In genomic region chr19:57271757-57272156, GRCm38 (mm10) we compare ENCODE assay signal across 18 mouse cellular contexts. TPM values are rescaled to one million over a fixed set of nuclear protein-coding genes. Genes with fewer than 3 reads are reported as not detected.
DNase-seq lines count a peak whose midpoint lies in the region; ATAC-seq and TF ChIP-seq lines count a peak whose summit lies in the region.
"Had no signal": no experiment of that assay in that cellular context is flagged by ENCODE, and none has a peak within 500 bp of the region (broad histone marks: within the 10 kb centered on the region; RNA-seq: fewer than 3 reads in every experiment).

No protein-coding gene starts in this region.

- H3K27me3 ChIP-seq in limb, embryonic 14.5 days (ENCODE audit: control insufficient read depth, insufficient read depth, low read length), result no peaks in the 10 kb centered on the region
- peaks cover 23% of the 10 kb centered on the region; the same call in 1 of the 2 replicates for H3K27me3 ChIP-seq in limb, embryonic 10.5 days (ENCODE audit: low read depth, poor library complexity, severe bottlenecking)
- H3K27me3 ChIP-seq in embryonic facial prominence, embryonic 15.5 days, result no peaks in the 10 kb centered on the region
- no peaks in the 10 kb centered on the region for H3K27me3 ChIP-seq in heart, embryonic 12.5 days (replicated peaks)
- H3K27me3 ChIP-seq: midbrain, embryonic 15.5 days had no signal

- 82% methylated on average over 16 of the region's 16 CpGs for WGBS in limb, embryonic 14.5 days
- WGBS in limb, embryonic 10.5 days, result 86% methylated on average over 16 of the region's 16 CpGs
- WGBS in embryonic facial prominence, embryonic 15.5 days, result 68% methylated on average over 16 of the region's 16 CpGs
- 33% methylated on average over 16 of the region's 16 CpGs for WGBS in heart, embryonic 12.5 days

- ATAC-seq in limb, embryonic 14.5 days (ENCODE audit: low FRiP score, low read depth), result no peak
- ATAC-seq in embryonic facial prominence, embryonic 15.5 days (ENCODE audit: insufficient number of reproducible peaks, low FRiP score, low TSS enrichment, low read depth), result no peak
- no peak for ATAC-seq in heart, embryonic 12.5 days (ENCODE audit: insufficient number of reproducible peaks, low FRiP score)
- ATAC-seq: forebrain, embryonic 14.5 days; midbrain, embryonic 15.5 days had no signal

- H3K27ac ChIP-seq in limb, embryonic 14.5 days (replicated peaks; ENCODE audit: low read depth, low read length), result peak overlapping the region; percentile 70; the same call in 1 of the 2 replicates
- H3K27ac ChIP-seq in limb, embryonic 10.5 days, result no peak overlapping the region
- peak overlapping the region; percentile 83; the same call in 1 of the 2 replicates for H3K27ac ChIP-seq in embryonic facial prominence, embryonic 15.5 days (replicated peaks)
- H3K27ac ChIP-seq in heart, embryonic 12.5 days (ENCODE audit: poor library complexity, severe bottlenecking), result peak overlapping the region; percentile 56
- H3K27ac ChIP-seq: hindbrain, embryonic 12.5 days; midbrain, embryonic 15.5 days had no signal

- no peak for TF ChIP-seq POLR2A in limb, embryonic 14.5 days (IDR thresholded peaks at IDR 0.05; ENCODE audit: borderline replicate concordance, extremely low read depth, insufficient read depth, insufficient read length)

- DNase-seq in limb, embryonic 14.5 days (ENCODE audit: low spot score), result no peak
- DNase-seq in limb, embryonic 10.5 days (ENCODE audit: low spot score), result no peak
- peak; percentile 56 to 70 for DNase-seq in heart, postnatal 14 days
- DNase-seq in cerebellum, adult 11-12 months, result no peak
- DNase-seq in right cerebral cortex, postnatal 4 days, result no peak
- DNase-seq in cerebellum, adult 18-20 months, result no peak
- DNase-seq: cerebellum, postnatal 25 days; kidney, adult 8-10 months; lung, adult 2 months; right cerebral cortex, postnatal 14 days; thymus, postnatal 4 days had no signal

- peaks cover 37% of the 10 kb centered on the region for H3K4me1 ChIP-seq in limb, embryonic 14.5 days (ENCODE audit: control insufficient read depth, insufficient read depth, low read length)
- peaks cover 42% of the 10 kb centered on the region for H3K4me1 ChIP-seq in limb, embryonic 10.5 days
- peaks cover 41% of the 10 kb centered on the region for H3K4me1 ChIP-seq in embryonic facial prominence, embryonic 15.5 days
- H3K4me1 ChIP-seq in heart, embryonic 12.5 days (replicated peaks), result peaks cover 65% of the 10 kb centered on the region

- intact Hi-C loops in heart, postnatal 14 days (cut with DNase I), result loop anchor here (2.0 to 5.0 kb wide), 3 partner anchors 43 to 109 kb away; partner anchors contain the start of gene Ablim1

- H3K9me3 ChIP-seq in limb, embryonic 14.5 days (ENCODE audit: control insufficient read depth, low read length), result no peaks in the 10 kb centered on the region
- no peaks in the 10 kb centered on the region for H3K9me3 ChIP-seq in limb, embryonic 10.5 days (replicated peaks)
- H3K9me3 ChIP-seq in embryonic facial prominence, embryonic 15.5 days (replicated peaks), result no peaks in the 10 kb centered on the region
- H3K9me3 ChIP-seq in heart, embryonic 12.5 days (replicated peaks), result no peaks in the 10 kb centered on the region
- H3K9me3 ChIP-seq: hindbrain, embryonic 12.5 days; limb, embryonic 13.5 days; midbrain, embryonic 15.5 days had no signal

- no peak overlapping the region for H3K4me3 ChIP-seq in limb, embryonic 14.5 days (replicated peaks; ENCODE audit: low read length)
- H3K4me3 ChIP-seq in limb, embryonic 10.5 days, result no peak overlapping the region
- no peak overlapping the region for H3K4me3 ChIP-seq in embryonic facial prominence, embryonic 15.5 days (replicated peaks)
- H3K4me3 ChIP-seq in heart, embryonic 12.5 days, result no peak overlapping the region
- H3K4me3 ChIP-seq: erythroblast, embryonic 14.5 days; hindbrain, embryonic 12.5 days; limb, embryonic 13.5 days; midbrain, embryonic 15.5 days had no signal

- H3K9ac ChIP-seq in limb, embryonic 14.5 days (ENCODE audit: low read depth, low read length, severe bottlenecking), result no peak overlapping the region
- no peak overlapping the region for H3K9ac ChIP-seq in embryonic facial prominence, embryonic 15.5 days
- 0 out of 2 replicates have a peak overlapping the region, but pooled peaks have one; percentile 1 for H3K9ac ChIP-seq in heart, embryonic 12.5 days
- H3K9ac ChIP-seq: hindbrain, embryonic 12.5 days; limb, embryonic 13.5 days; midbrain, embryonic 15.5 days had no signal

- no peaks in the 10 kb centered on the region for H3K36me3 ChIP-seq in limb, embryonic 14.5 days (ENCODE audit: control insufficient read depth, insufficient read depth, low read length)
- H3K36me3 ChIP-seq in limb, embryonic 10.5 days, result no peaks in the 10 kb centered on the region
- no peaks in the 10 kb centered on the region for H3K36me3 ChIP-seq in embryonic facial prominence, embryonic 15.5 days
- no peaks in the 10 kb centered on the region for H3K36me3 ChIP-seq in heart, embryonic 12.5 days
- H3K36me3 ChIP-seq: hindbrain, embryonic 12.5 days; limb, embryonic 13.5 days; midbrain, embryonic 15.5 days had no signal

- H3K4me2 ChIP-seq in limb, embryonic 14.5 days (replicated peaks; ENCODE audit: low read depth, low read length, severe bottlenecking), result no peak overlapping the region
- H3K4me2 ChIP-seq in embryonic facial prominence, embryonic 15.5 days (replicated peaks), result no peak overlapping the region
- peak overlapping the region; percentile 44 for H3K4me2 ChIP-seq in heart, embryonic 12.5 days
- H3K4me2 ChIP-seq: hindbrain, embryonic 12.5 days; midbrain, embryonic 15.5 days had no signal

RNA-seq across cellular contexts. Expression of gene Ablim1, which starts 43.0 kb away (rescaled TPM):
- polyA plus RNA-seq in limb, embryonic 14.5 days (2012; rRNA removed), result 22.9 and 30.6 TPM in 2 replicates
- polyA plus RNA-seq in limb, embryonic 14.5 days (2014; fragmentation: Nextera tagmentation; extraction: Ambion mirVana), result 72.1 and 76.9 TPM in 2 replicates
- 13.3 and 16.4 TPM in 2 replicates for polyA plus RNA-seq in limb, embryonic 10.5 days (2016; fragmentation: Nextera tagmentation; extraction: Ambion mirVana)
- 67.7 and 71.3 TPM in 2 replicates for polyA plus RNA-seq in embryonic facial prominence, embryonic 15.5 days (2015; fragmentation: Nextera tagmentation; extraction: Ambion mirVana)
- 53.4 and 53.5 TPM in 2 replicates for polyA plus RNA-seq in heart, embryonic 12.5 days (2016; fragmentation: Nextera tagmentation; extraction: Ambion mirVana)
- 100 to 1,000 TPM; 489 to 510 TPM for total RNA-seq in heart, postnatal 14 days (2021)

Comparison
In these comparisons a context has a peak if more than half of its experiments do, and no peak if none do; other contexts are left out.
1. DNase-seq: peak in heart, postnatal 14 days (2 of 2); none in limb, embryonic 14.5 days (single experiment), limb, embryonic 10.5 days (single experiment), cerebellum, adult 11-12 months (single experiment), right cerebral cortex, postnatal 4 days (single experiment) and cerebellum, adult 18-20 months (0 of 2).